Mouse (Mus musculus): ENCODE data around the gene Angel2.
A peak's percentile ranks its signal among the peaks of the same experiment; 100 is the strongest.
"Not testable (repeated sequence)": the region's sequence is repeated elsewhere in the genome, so short reads cannot be mapped to it uniquely, and the experiment has no call there.

The Angel2 gene

GRCm38 (mm10) chr1:190924812-190925211 is at the start of gene Angel2:
Gene Angel2 (plus strand): TSS chr1:190925112.
- not testable (repeated sequence) for DNase-seq

GRCm38 (mm10) chr1:190875751-190876150 is 49.2 kb upstream of the Angel2 start:
- DNase-seq, result no peak

- DNase-seq, result no peak
Measured at GRCm38 (mm10) chr1:190880638-190881037, 44.3 kb upstream of the Angel2 start.

GRCm38 (mm10) chr1:190881422-190881821 is 43.5 kb upstream of the Angel2 start:
- no peak for DNase-seq

- no peak for DNase-seq
Measured at GRCm38 (mm10) chr1:190886014-190886413, 38.9 kb upstream of the Angel2 start.

- no peak for DNase-seq
Measured at GRCm38 (mm10) chr1:190888031-190888430, 36.9 kb upstream of the Angel2 start.

- no peak for DNase-seq
Measured at GRCm38 (mm10) chr1:190888646-190889045, 36.3 kb upstream of the Angel2 start.

- no peak for DNase-seq
Measured at GRCm38 (mm10) chr1:190893559-190894167, 31.2 kb upstream of the Angel2 start.

GRCm38 (mm10) chr1:190898186-190898585 is 26.7 kb upstream of the Angel2 start:
- no peak for DNase-seq

- no peak for DNase-seq
Measured at GRCm38 (mm10) chr1:190898899-190899575, 25.9 kb upstream of the Angel2 start.

- DNase-seq, result no peak
Measured at GRCm38 (mm10) chr1:190901082-190901481, 23.8 kb upstream of the Angel2 start.

GRCm38 (mm10) chr1:190904136-190904535 is 20.8 kb upstream of the Angel2 start:
- no peak for DNase-seq

GRCm38 (mm10) chr1:190904714-190905113 is 20.2 kb upstream of the Angel2 start:
- DNase-seq, result no peak

- DNase-seq, result no peak
Measured at GRCm38 (mm10) chr1:190910836-190911235, 14.1 kb upstream of the Angel2 start.

GRCm38 (mm10) chr1:190911415-190912123 is 13.3 kb upstream of the Angel2 start, which contains the start of gene Rps6kc1:
Gene Rps6kc1 (minus strand): TSS chr1:190911770.
- DNase-seq, result peak; percentile 72

- no peak for DNase-seq
Measured at GRCm38 (mm10) chr1:190912623-190913022, 12.3 kb upstream of the Angel2 start.

- no peak for DNase-seq
Measured at GRCm38 (mm10) chr1:190918938-190919337, 6.0 kb upstream of the Angel2 start.

- DNase-seq, result no peak
Measured at GRCm38 (mm10) chr1:190919725-190920469, 5.0 kb upstream of the Angel2 start.

GRCm38 (mm10) chr1:190927311-190927710 is 2.4 kb downstream of the Angel2 start:
- no peak for DNase-seq

GRCm38 (mm10) chr1:190927751-190928369 is 2.9 kb downstream of the Angel2 start:
- DNase-seq, result no peak

GRCm38 (mm10) chr1:190928370-190929009 is 3.6 kb downstream of the Angel2 start:
- DNase-seq, result peak; percentile 98
